Mouse (Mus musculus): ENCODE data around the gene Rhov. TPM values are rescaled to one million over a fixed set of nuclear protein-coding genes. Genes with fewer than 3 reads are reported as not detected.

The Rhov gene
- polyA plus RNA-seq, 1 experiment = 0.27 TPM

GRCm38 (mm10) chr2:119292281-119292680 is 21.2 kb upstream of the Rhov start:
- DNase-seq (ENCODE audit: low read depth) = no peak

- no peak for DNase-seq (ENCODE audit: low read depth)
Measured at GRCm38 (mm10) chr2:119289014-119289416, 17.9 kb upstream of the Rhov start.

- peak; percentile 62 for DNase-seq (ENCODE audit: low read depth)
Measured at GRCm38 (mm10) chr2:119288270-119288882, 17.3 kb upstream of the Rhov start, which contains the start of gene Vps18. TSS of gene Vps18 (plus strand) at chr2:119288740.

- DNase-seq (ENCODE audit: low read depth) = no peak
Measured at GRCm38 (mm10) chr2:119287372-119287771, 16.3 kb upstream of the Rhov start.

- DNase-seq (ENCODE audit: low read depth) = no peak
Measured at GRCm38 (mm10) chr2:119281899-119282565, 11.0 kb upstream of the Rhov start.

- DNase-seq (ENCODE audit: low read depth) = no peak
Measured at GRCm38 (mm10) chr2:119277810-119278209, 6.7 kb upstream of the Rhov start.

- DNase-seq (ENCODE audit: low read depth) = no peak
Measured at GRCm38 (mm10) chr2:119276926-119277325, 5.9 kb upstream of the Rhov start.

- no peak for DNase-seq (ENCODE audit: low read depth)
Measured at GRCm38 (mm10) chr2:119274126-119274525, 3.1 kb upstream of the Rhov start.

GRCm38 (mm10) chr2:119270286-119270642 is 808 bp downstream of the Rhov start:
- DNase-seq (ENCODE audit: low read depth) = no peak

GRCm38 (mm10) chr2:119263813-119264212 is 7.3 kb downstream of the Rhov start:
- DNase-seq (ENCODE audit: low read depth) = no peak

- DNase-seq (ENCODE audit: low read depth) = no peak
Measured at GRCm38 (mm10) chr2:119262978-119263377, 8.1 kb downstream of the Rhov start.

GRCm38 (mm10) chr2:119261326-119261725 is 9.7 kb downstream of the Rhov start:
- DNase-seq (ENCODE audit: low read depth) = no peak

GRCm38 (mm10) chr2:119260518-119260917 is 10.6 kb downstream of the Rhov start:
- no peak for DNase-seq (ENCODE audit: low read depth)

- no peak for DNase-seq (ENCODE audit: low read depth)
Measured at GRCm38 (mm10) chr2:119254976-119255375, 16.1 kb downstream of the Rhov start.

GRCm38 (mm10) chr2:119250826-119251478 is 20.1 kb downstream of the Rhov start:
- no peak for DNase-seq (ENCODE audit: low read depth)

GRCm38 (mm10) chr2:119250377-119250776 is 20.7 kb downstream of the Rhov start:
- no peak for DNase-seq (ENCODE audit: low read depth)

GRCm38 (mm10) chr2:119249592-119250061 is 21.4 kb downstream of the Rhov start:
- DNase-seq (ENCODE audit: low read depth) = no peak

GRCm38 (mm10) chr2:119247904-119248303 is 23.2 kb downstream of the Rhov start:
- DNase-seq (ENCODE audit: low read depth) = no peak

GRCm38 (mm10) chr2:119245246-119245645 is 25.8 kb downstream of the Rhov start:
- DNase-seq (ENCODE audit: low read depth) = no peak

- no peak for DNase-seq (ENCODE audit: low read depth)
Measured at GRCm38 (mm10) chr2:119242548-119242947, 28.5 kb downstream of the Rhov start.

- DNase-seq (ENCODE audit: low read depth) = no peak
Measured at GRCm38 (mm10) chr2:119240819-119241186, 30.3 kb downstream of the Rhov start.

- DNase-seq (ENCODE audit: low read depth) = no peak
Measured at GRCm38 (mm10) chr2:119240075-119240818, 30.8 kb downstream of the Rhov start.
